In the genomic region with DNA sequence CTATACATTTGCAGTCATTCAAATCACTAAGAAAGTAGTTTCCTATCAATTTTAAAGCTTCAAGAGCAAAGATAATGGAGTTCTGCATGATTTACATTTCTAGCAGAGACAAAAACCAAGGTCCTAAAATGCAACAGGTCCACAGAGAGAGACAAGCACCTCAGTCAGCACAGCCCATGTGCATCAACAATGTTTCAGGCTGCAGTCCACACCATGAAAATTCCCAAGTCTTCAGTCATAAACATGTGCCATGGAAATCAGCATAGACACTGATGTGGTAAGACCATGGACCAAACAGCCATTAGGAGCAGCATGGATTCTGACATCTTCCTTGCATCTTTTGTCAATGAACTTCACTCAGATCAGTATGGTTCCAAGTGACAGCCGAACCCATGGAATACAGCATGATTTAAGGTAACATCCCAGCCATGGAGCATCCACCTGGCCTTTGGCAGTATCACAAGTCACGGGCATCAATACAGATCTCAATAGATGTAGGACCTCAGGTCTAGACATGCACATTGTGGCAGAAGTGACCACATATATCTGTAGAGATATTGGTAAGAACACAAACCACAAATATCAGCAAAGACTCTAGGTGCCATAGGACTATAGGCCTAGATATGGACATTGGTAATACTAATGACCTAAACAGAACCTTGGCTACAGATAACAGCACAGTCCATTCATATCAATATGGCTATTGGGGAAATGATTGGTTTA, we compare ENCODE assay signal across 16 mouse cellular contexts. TPM values are rescaled to one million over a fixed set of nuclear protein-coding genes. Genes with fewer than 3 reads are reported as not detected.
A peak's percentile ranks its signal among the peaks of the same experiment; 100 is the strongest.
DNase-seq lines count a peak whose midpoint lies in the region; ATAC-seq and TF ChIP-seq lines count a peak whose summit lies in the region.
"Had no signal": no experiment of that assay in that cellular context is flagged by ENCODE, and none has a peak within 500 bp of the region (broad histone marks: within the 10 kb centered on the region; RNA-seq: fewer than 3 reads in every experiment).

No protein-coding gene starts in this region.

- WGBS in heart, embryonic 14.5 days: 57% methylated on average over 2 of the region's 2 CpGs
- WGBS in lung, embryonic 14.5 days: 67% methylated on average over 2 of the region's 2 CpGs
- WGBS in lung, postnatal 0 days: 68% methylated on average over 2 of the region's 2 CpGs
- WGBS in hindbrain, postnatal 0 days: 73% methylated on average over 2 of the region's 2 CpGs
- 77% methylated on average over 2 of the region's 2 CpGs for WGBS in neural tube, embryonic 15.5 days

- TF ChIP-seq EP300 in lung, postnatal 0 days (IDR thresholded peaks at IDR 0.05): no peak

- no peak overlapping the region for H3K4me3 ChIP-seq in heart, embryonic 14.5 days (ENCODE audit: control insufficient read depth in 1 of 2, insufficient read depth in 1 of 2, low read depth in 1 of 2, low read length in 2 of 2)
- no peak overlapping the region for H3K4me3 ChIP-seq in lung, embryonic 14.5 days (ENCODE audit: low read depth, low read length)
- no peak overlapping the region for H3K4me3 ChIP-seq in lung, postnatal 0 days (ENCODE audit: low read depth, low read length)
- no peak overlapping the region for H3K4me3 ChIP-seq in hindbrain, postnatal 0 days (ENCODE audit: low read length)
- H3K4me3 ChIP-seq in neural tube, embryonic 15.5 days (replicated peaks): no peak overlapping the region
- H3K4me3 ChIP-seq: erythroblast, embryonic 14.5 days had no signal

- peaks cover 3% of the 10 kb centered on the region; the same call in 1 of the 2 replicates for H3K9me3 ChIP-seq in heart, embryonic 14.5 days (ENCODE audit: control insufficient read depth, low read length)
- H3K9me3 ChIP-seq in lung, embryonic 14.5 days (ENCODE audit: low read depth, low read length): 0 out of 2 replicates have a peak, but pooled peaks cover 4% of the 10 kb centered on the region
- no peaks in the 10 kb centered on the region for H3K9me3 ChIP-seq in lung, postnatal 0 days (ENCODE audit: low read length)
- H3K9me3 ChIP-seq in hindbrain, postnatal 0 days (ENCODE audit: low read length): peaks cover 6% of the 10 kb centered on the region; the same call in 1 of the 2 replicates
- H3K9me3 ChIP-seq in neural tube, embryonic 15.5 days (replicated peaks): 0 out of 2 replicates have a peak, but pooled peaks cover 3% of the 10 kb centered on the region

- no peaks in the 10 kb centered on the region for H3K36me3 ChIP-seq in heart, embryonic 14.5 days (ENCODE audit: control insufficient read depth, insufficient read depth, low read length)
- no peaks in the 10 kb centered on the region for H3K36me3 ChIP-seq in lung, embryonic 14.5 days (ENCODE audit: insufficient read depth)
- H3K36me3 ChIP-seq in lung, postnatal 0 days (ENCODE audit: insufficient read depth, low read length): no peaks in the 10 kb centered on the region
- no peaks in the 10 kb centered on the region for H3K36me3 ChIP-seq in hindbrain, postnatal 0 days (ENCODE audit: insufficient read depth, low read length)
- H3K36me3 ChIP-seq in neural tube, embryonic 15.5 days: no peaks in the 10 kb centered on the region

- no peak for TF ChIP-seq CTCF in lung, embryonic 14.5 days (IDR thresholded peaks at IDR 0.05; ENCODE audit: low read depth)
- TF ChIP-seq CTCF in lung, postnatal 0 days (IDR thresholded peaks at IDR 0.05): no peak
- no peak for TF ChIP-seq CTCF in hindbrain, postnatal 0 days (IDR thresholded peaks at IDR 0.05; ENCODE audit: low read depth)

- H3K27me3 ChIP-seq in heart, embryonic 14.5 days (ENCODE audit: control insufficient read depth, insufficient read depth, low read length): no peaks in the 10 kb centered on the region
- no peaks in the 10 kb centered on the region for H3K27me3 ChIP-seq in lung, embryonic 14.5 days (ENCODE audit: insufficient read depth, low read length)
- H3K27me3 ChIP-seq in lung, postnatal 0 days (replicated peaks; ENCODE audit: insufficient read depth, low read length): no peaks in the 10 kb centered on the region
- no peaks in the 10 kb centered on the region for H3K27me3 ChIP-seq in hindbrain, postnatal 0 days (ENCODE audit: insufficient read depth, low read length)
- no peaks in the 10 kb centered on the region for H3K27me3 ChIP-seq in neural tube, embryonic 15.5 days (replicated peaks)

- ATAC-seq in heart, embryonic 14.5 days (ENCODE audit: insufficient number of reproducible peaks, insufficient read depth, low FRiP score, low read depth): peak; percentile 56
- no peak for ATAC-seq in lung, embryonic 14.5 days (ENCODE audit: insufficient read depth)
- ATAC-seq in lung, postnatal 0 days: no peak
- peak; percentile 55 for ATAC-seq in hindbrain, postnatal 0 days
- ATAC-seq in neural tube, embryonic 15.5 days (ENCODE audit: low FRiP score): peak; percentile 35; the same call in 1 of the 2 replicates

- no peak overlapping the region for H3K27ac ChIP-seq in heart, embryonic 14.5 days (replicated peaks in 1 of 2; ENCODE audit: control insufficient read depth in 1 of 2, insufficient read depth in 1 of 2, low read depth in 2 of 2, low read length in 2 of 2)
- H3K27ac ChIP-seq in lung, embryonic 14.5 days (ENCODE audit: low read depth): no peak overlapping the region
- no peak overlapping the region for H3K27ac ChIP-seq in lung, postnatal 0 days (ENCODE audit: low read length)
- H3K27ac ChIP-seq in hindbrain, postnatal 0 days: no peak overlapping the region
- H3K27ac ChIP-seq in neural tube, embryonic 15.5 days (replicated peaks): no peak overlapping the region

- H3K9ac ChIP-seq in heart, embryonic 14.5 days (ENCODE audit: low read length): no peak overlapping the region
- H3K9ac ChIP-seq in lung, embryonic 14.5 days: no peak overlapping the region
- H3K9ac ChIP-seq in lung, postnatal 0 days (replicated peaks; ENCODE audit: low read depth): no peak overlapping the region
- H3K9ac ChIP-seq in hindbrain, postnatal 0 days (replicated peaks; ENCODE audit: low read length): no peak overlapping the region
- no peak overlapping the region for H3K9ac ChIP-seq in neural tube, embryonic 15.5 days (replicated peaks)

- no peak for DNase-seq in heart, adult 11 months
- peak; percentile 2 for DNase-seq in lung, embryonic 14.5 days
- no peak for DNase-seq in lung, postnatal 0 days (ENCODE audit: low spot score)
- no peak for DNase-seq in hindbrain, postnatal 0 days (ENCODE audit: low spot score)
- no peak for DNase-seq in cerebellum, postnatal 4 days (ENCODE audit: low spot score in 2 of 2)
- no peak for DNase-seq in urinary bladder, adult 2 months (ENCODE audit: low spot score)
- DNase-seq: cerebellum, postnatal 10 days; kidney, adult 18-20 months; layer of hippocampus, adult 9-11 months; right cerebral cortex, postnatal 25 days had no signal

- H3K4me1 ChIP-seq in heart, embryonic 14.5 days (ENCODE audit: control insufficient read depth in 2 of 2, insufficient read depth in 2 of 2, low read length in 2 of 2): no peaks in the 10 kb centered on the region
- H3K4me1 ChIP-seq in lung, embryonic 14.5 days (ENCODE audit: insufficient read depth): no peaks in the 10 kb centered on the region
- H3K4me1 ChIP-seq in lung, postnatal 0 days (ENCODE audit: insufficient read depth, low read depth, low read length): no peaks in the 10 kb centered on the region
- no peaks in the 10 kb centered on the region for H3K4me1 ChIP-seq in hindbrain, postnatal 0 days (ENCODE audit: insufficient read depth, low read length)
- H3K4me1 ChIP-seq in neural tube, embryonic 15.5 days: no peaks in the 10 kb centered on the region

- no peak overlapping the region for H3K4me2 ChIP-seq in heart, embryonic 14.5 days (ENCODE audit: low read length)
- no peak overlapping the region for H3K4me2 ChIP-seq in lung, embryonic 14.5 days
- no peak overlapping the region for H3K4me2 ChIP-seq in lung, postnatal 0 days (replicated peaks; ENCODE audit: low read depth, low read length)
- no peak overlapping the region for H3K4me2 ChIP-seq in hindbrain, postnatal 0 days (ENCODE audit: low read depth, low read length)
- no peak overlapping the region for H3K4me2 ChIP-seq in neural tube, embryonic 15.5 days

RNA-seq across cellular contexts. Expression of gene Vmn2r117, which starts 39.4 kb away (rescaled TPM):
- polyA plus RNA-seq in heart, embryonic 14.5 days (2014; fragmentation: Nextera tagmentation; extraction: Ambion mirVana): not detected in 2 replicates
- not detected in 2 replicates for polyA plus RNA-seq in lung, embryonic 14.5 days (2014; fragmentation: Nextera tagmentation; extraction: Ambion mirVana)
- polyA plus RNA-seq in lung, postnatal 0 days (2015; fragmentation: Nextera tagmentation; extraction: Ambion mirVana): not detected in 2 replicates
- not detected in 2 replicates for total RNA-seq in hindbrain, postnatal 0 days (2014; rRNA removed)
- not detected in 2 replicates for polyA plus RNA-seq in hindbrain, postnatal 0 days (2015; fragmentation: Nextera tagmentation; extraction: Ambion mirVana)
- polyA plus RNA-seq in neural tube, embryonic 15.5 days (2015; fragmentation: Nextera tagmentation; extraction: Ambion mirVana): not detected in 2 replicates
- not detected in 2 replicates for polyA plus RNA-seq in urinary bladder, adult 2 months (2012; rRNA removed)
- total RNA-seq: heart, adult 8-10 months; liver, adult 2 months had no signal
- polyA plus RNA-seq: brain, embryonic 14.5 days; liver, adult 2 months had no signal

RNA-seq across cellular contexts. Expression of gene Zfp213, which starts 45.2 kb away (rescaled TPM):
- polyA plus RNA-seq in heart, embryonic 14.5 days (2014; fragmentation: Nextera tagmentation; extraction: Ambion mirVana): 13.8 and 14.0 TPM in 2 replicates
- polyA plus RNA-seq in lung, embryonic 14.5 days (2014; fragmentation: Nextera tagmentation; extraction: Ambion mirVana): 21.8 and 24.7 TPM in 2 replicates
- polyA plus RNA-seq in lung, postnatal 0 days (2015; fragmentation: Nextera tagmentation; extraction: Ambion mirVana): 10.5 and 11.5 TPM in 2 replicates
- 17.1 and 28.1 TPM in 2 replicates for total RNA-seq in hindbrain, postnatal 0 days (2014; rRNA removed)
- 9.4 and 10.3 TPM in 2 replicates for polyA plus RNA-seq in hindbrain, postnatal 0 days (2015; fragmentation: Nextera tagmentation; extraction: Ambion mirVana)
- 16.0 and 16.4 TPM in 2 replicates for polyA plus RNA-seq in neural tube, embryonic 15.5 days (2015; fragmentation: Nextera tagmentation; extraction: Ambion mirVana)
- polyA plus RNA-seq in urinary bladder, adult 2 months (2012; rRNA removed): 7.6 and 7.8 TPM in 2 replicates

Comparison
In these comparisons a context has a peak if more than half of its experiments do, and no peak if none do; other contexts are left out.
1. ATAC-seq: peak in heart, embryonic 14.5 days (single experiment), hindbrain, postnatal 0 days (single experiment) and neural tube, embryonic 15.5 days (single experiment); none in lung, embryonic 14.5 days (single experiment) and lung, postnatal 0 days (single experiment).